Mouse (Mus musculus) naive thymus-derived CD4-positive, alpha-beta T cell, adult 2 months (primary cell): ENCODE data around the gene Samd11.
A peak's percentile ranks its signal among the peaks of the same experiment; 100 is the strongest.

Experiments
- DNase-seq: peaks from one replicate; pipeline ENCODE4 v3.0.0-alpha.2; 2011; ENCODE audit warnings: low read depth

The Samd11 gene

GRCm38 (mm10) chr4:156255078-156255839 lies at the start of gene Samd11:
Gene Samd11 (minus strand): TSS chr4:156255657.
- DNase-seq = peak; percentile 67

- DNase-seq = peak; percentile 50
Measured at GRCm38 (mm10) chr4:156254361-156255077, 938 bp downstream of the Samd11 start.

- no peak for DNase-seq
Measured at GRCm38 (mm10) chr4:156253043-156253442, 2.4 kb downstream of the Samd11 start.

- DNase-seq = no peak
Measured at GRCm38 (mm10) chr4:156252619-156253018, 2.8 kb downstream of the Samd11 start.

GRCm38 (mm10) chr4:156252140-156252539 lies 3.3 kb downstream of the Samd11 start:
- no peak for DNase-seq

- DNase-seq = no peak
Measured at GRCm38 (mm10) chr4:156251081-156251480, 4.4 kb downstream of the Samd11 start.

- no peak for DNase-seq
Measured at GRCm38 (mm10) chr4:156249567-156249966, 5.9 kb downstream of the Samd11 start.

- DNase-seq = peak; percentile 41
Measured at GRCm38 (mm10) chr4:156236651-156237447, 18.6 kb downstream of the Samd11 start.

- peak; percentile 93 for DNase-seq
Measured at GRCm38 (mm10) chr4:156235808-156236533, 19.5 kb downstream of the Samd11 start, which contains the start of gene Noc2l. Gene Noc2l (plus strand): TSS chr4:156236010.

GRCm38 (mm10) chr4:156235360-156235770 lies 20.1 kb downstream of the Samd11 start:
- DNase-seq = no peak

GRCm38 (mm10) chr4:156234701-156235213 lies 20.7 kb downstream of the Samd11 start, which contains the start of gene Plekhn1:
Gene Plekhn1 (minus strand): TSS chr4:156234857.
- DNase-seq = peak; percentile 73

- peak; percentile 30 for DNase-seq
Measured at GRCm38 (mm10) chr4:156234021-156234501, 21.4 kb downstream of the Samd11 start.

GRCm38 (mm10) chr4:156228393-156229024 lies 26.9 kb downstream of the Samd11 start:
- no peak for DNase-seq

- no peak for DNase-seq
Measured at GRCm38 (mm10) chr4:156227752-156228392, 27.6 kb downstream of the Samd11 start.

- no peak for DNase-seq
Measured at GRCm38 (mm10) chr4:156224276-156224675, 31.2 kb downstream of the Samd11 start.

- no peak for DNase-seq
Measured at GRCm38 (mm10) chr4:156219936-156220335, 35.5 kb downstream of the Samd11 start.

- no peak for DNase-seq
Measured at GRCm38 (mm10) chr4:156217838-156218237, 37.6 kb downstream of the Samd11 start.

- no peak for DNase-seq
Measured at GRCm38 (mm10) chr4:156217022-156217669, 38.3 kb downstream of the Samd11 start.

- no peak for DNase-seq
Measured at GRCm38 (mm10) chr4:156216196-156216595, 39.3 kb downstream of the Samd11 start.

- no peak for DNase-seq
Measured at GRCm38 (mm10) chr4:156215649-156216048, 39.8 kb downstream of the Samd11 start, which contains the start of gene Perm1. Gene Perm1 (plus strand): TSS chr4:156215868.
